Mouse (Mus musculus): ENCODE results near the gene Akain1.
A peak's percentile ranks its signal among the peaks of the same experiment; 100 is the strongest.

Akain1 gene

GRCm38 (mm10) chr17:69479261-69479660 lies 40.1 kb downstream of the Akain1 start:
- no peak for DNase-seq (ENCODE audit: low read depth)

DNA sequence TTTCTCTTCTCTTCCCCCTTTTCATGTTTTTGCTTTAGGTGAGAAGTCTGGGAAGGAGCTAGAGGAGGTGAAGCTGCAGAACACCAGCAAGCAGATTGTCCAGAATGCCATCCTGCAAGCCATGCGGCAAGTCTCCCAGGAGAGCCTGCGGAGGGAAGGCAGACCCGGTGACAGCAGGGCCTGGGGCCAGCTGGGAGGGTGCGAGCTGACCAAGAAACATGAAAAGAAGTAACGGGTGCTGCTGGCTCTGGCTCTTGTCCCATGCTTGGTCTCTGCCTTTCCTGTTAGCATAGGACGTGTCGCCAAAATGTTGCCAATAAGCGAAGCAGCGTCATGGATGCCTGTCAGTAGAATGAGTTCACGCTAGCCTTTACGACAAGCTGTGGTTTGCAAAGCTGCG lies 48.0 kb downstream of the Akain1 start:
- DNase-seq (ENCODE audit: low read depth): no peak

- no peak for DNase-seq (ENCODE audit: low read depth)
These were observed 48.8 kb downstream of the Akain1 start for GRCm38 (mm10) chr17:69487884-69488283.

- no peak for DNase-seq (ENCODE audit: low read depth)
These were observed 49.7 kb downstream of the Akain1 start for GRCm38 (mm10) chr17:69488826-69489225.

- DNase-seq (ENCODE audit: low read depth): no peak
These were observed 53.2 kb downstream of the Akain1 start for GRCm38 (mm10) chr17:69492368-69492767.

GRCm38 (mm10) chr17:69495531-69495930 lies 56.4 kb downstream of the Akain1 start:
- DNase-seq (ENCODE audit: low read depth): peak; percentile 2

DNA sequence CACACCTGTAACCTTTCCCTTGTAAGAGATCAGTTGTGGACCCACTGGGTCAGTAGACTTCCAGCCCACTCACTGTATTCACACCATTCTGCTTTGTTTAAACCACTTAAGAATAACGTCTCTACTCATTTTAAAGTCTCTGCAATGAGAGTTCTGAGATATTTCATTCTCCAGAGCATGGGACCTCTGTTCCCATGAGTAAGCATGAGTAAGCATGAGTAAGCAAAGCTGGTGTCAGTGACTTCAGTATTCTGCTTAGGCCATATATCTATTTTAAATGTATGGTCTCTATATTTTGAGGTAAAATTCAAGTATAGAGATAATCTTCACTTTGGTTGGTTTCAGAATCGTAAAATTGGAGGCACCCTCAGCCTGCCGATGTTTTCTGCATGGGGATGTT lies 57.0 kb downstream of the Akain1 start:
- DNase-seq (ENCODE audit: low read depth): no peak

DNA sequence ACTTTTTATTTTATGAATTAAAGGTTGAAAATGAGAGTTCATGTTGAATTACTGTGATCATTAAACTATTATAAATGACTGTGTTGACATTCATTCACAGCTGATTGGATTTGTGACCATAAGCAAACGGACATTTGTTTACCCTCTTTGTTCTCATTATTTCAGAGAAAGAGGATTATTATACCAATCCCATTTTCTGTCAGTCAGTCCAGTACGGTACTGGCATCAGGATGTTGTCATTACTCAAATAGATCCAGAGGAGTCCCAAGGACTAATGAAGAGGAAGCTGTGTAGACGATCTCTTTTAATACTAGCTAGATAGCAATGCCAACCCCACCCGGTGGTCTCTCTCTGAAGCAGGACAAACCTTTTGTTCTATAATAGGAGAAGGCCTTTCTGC lies 58.2 kb downstream of the Akain1 start:
- no peak for DNase-seq (ENCODE audit: low read depth)

DNA sequence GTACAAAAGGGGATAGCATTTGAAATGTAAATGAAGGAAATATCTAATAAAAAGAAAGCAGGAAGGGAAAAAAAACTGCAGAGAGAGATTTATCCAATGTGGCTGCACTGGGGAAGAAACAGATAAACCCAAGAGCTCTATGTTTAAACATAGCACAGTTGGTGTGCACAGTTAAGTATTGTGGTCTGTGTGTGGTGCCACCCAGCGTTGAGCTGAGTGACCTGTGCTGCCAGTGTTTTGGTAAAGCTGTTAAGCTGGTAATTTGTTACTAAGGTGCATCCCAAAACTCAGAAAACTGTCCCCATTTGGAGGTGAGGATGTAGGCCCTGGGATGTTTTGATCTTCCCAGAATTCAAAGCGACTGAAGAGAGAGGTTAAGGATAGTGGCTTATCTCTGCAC lies 59.8 kb downstream of the Akain1 start:
- no peak for DNase-seq (ENCODE audit: low read depth)

DNA sequence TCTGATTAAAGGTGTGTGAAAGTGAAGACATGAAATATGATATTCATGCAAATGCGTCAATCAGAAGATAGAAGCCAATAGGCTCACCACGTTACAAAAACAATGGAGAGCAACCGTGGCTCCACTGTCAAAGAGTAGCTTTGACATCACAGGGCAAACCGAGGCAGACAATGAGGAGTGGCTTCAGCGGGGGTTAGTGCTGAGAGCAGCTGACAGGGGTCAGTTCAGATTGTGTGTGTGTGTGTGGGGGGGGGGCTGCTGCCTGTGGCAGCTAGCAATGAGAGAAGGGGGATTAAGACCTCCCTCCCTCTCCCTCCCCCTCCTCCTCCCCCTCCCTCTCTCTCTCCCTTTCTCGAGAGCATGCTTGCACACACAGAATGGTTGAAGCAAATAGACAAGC lies 60.3 kb downstream of the Akain1 start:
- no peak for DNase-seq (ENCODE audit: low read depth)

GRCm38 (mm10) chr17:69506070-69506469 lies 66.9 kb downstream of the Akain1 start:
- DNase-seq (ENCODE audit: low read depth): peak; percentile 1

DNA sequence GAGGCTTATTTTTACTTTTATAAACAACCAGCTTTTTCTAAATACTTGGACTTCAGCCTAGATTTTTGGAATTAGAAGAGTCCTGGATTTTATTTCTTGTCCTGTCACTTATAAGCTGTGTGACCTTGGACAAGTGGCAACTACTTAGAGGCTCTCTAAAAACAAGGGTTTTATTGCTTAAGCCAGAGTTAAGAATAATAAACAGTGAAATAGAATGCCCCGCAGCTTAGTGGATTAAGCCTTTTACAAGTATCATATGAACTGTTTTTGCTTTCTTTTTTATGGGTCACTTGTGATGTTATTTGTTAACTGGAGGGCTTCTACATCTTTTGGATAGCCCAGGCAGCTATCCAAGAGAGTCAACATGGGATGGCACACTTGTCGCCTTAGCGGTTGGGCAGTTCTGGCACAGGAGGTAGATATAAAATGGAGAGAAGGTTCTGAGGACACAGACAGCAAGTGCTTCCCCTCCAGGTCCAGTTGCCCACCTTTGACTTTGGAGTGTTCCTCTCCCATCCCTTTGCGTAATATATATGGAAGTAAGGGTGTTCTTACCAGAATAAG lies 77.3 kb downstream of the Akain1 start:
- DNase-seq (ENCODE audit: low read depth): no peak

- DNase-seq (ENCODE audit: low read depth): no peak
These were observed 92.3 kb downstream of the Akain1 start for GRCm38 (mm10) chr17:69531472-69531871.
